ENCODE assay signal across 10 mouse cellular contexts in genomic region chr6:83312514-83312913, GRCm38 (mm10). TPM values are rescaled to one million over a fixed set of nuclear protein-coding genes. Genes with fewer than 3 reads are reported as not detected.
DNase-seq lines count a peak whose midpoint lies in the region; ATAC-seq and TF ChIP-seq lines count a peak whose summit lies in the region.
"Had no signal": no experiment of that assay in that cellular context is flagged by ENCODE, and none has a peak within 500 bp of the region (broad histone marks: within the 10 kb centered on the region; RNA-seq: fewer than 3 reads in every experiment).

No protein-coding gene starts in this region.

- no peak for TF ChIP-seq POLR2A in small intestine, adult 2 months (IDR thresholded peaks at IDR 0.05; ENCODE audit: low read depth, low read length)

- H3K27me3 ChIP-seq in intestine, embryonic 16.5 days (replicated peaks; ENCODE audit: control insufficient read depth, insufficient read depth, low read length): no peaks in the 10 kb centered on the region
- no peaks in the 10 kb centered on the region for H3K27me3 ChIP-seq in small intestine, adult 2 months (ENCODE audit: control insufficient read depth, insufficient read depth, low read length)
- H3K27me3 ChIP-seq: hindbrain, embryonic 12.5 days; limb, embryonic 15.5 days had no signal

- peaks cover 8% of the 10 kb centered on the region; the same call in 1 of the 2 replicates for H3K4me1 ChIP-seq in intestine, embryonic 16.5 days (ENCODE audit: control insufficient read depth, insufficient read depth, low read length)
- H3K4me1 ChIP-seq in small intestine, adult 2 months (ENCODE audit: control insufficient read depth, insufficient read depth, insufficient read length, low read length): peaks cover 10% of the 10 kb centered on the region; the same call in 1 of the 2 replicates

- peak; percentile 18 to 22 for DNase-seq in spleen, postnatal 36 days (ENCODE audit: low spot score in 2 of 2)
- DNase-seq in spleen, postnatal 4 days (ENCODE audit: low spot score in 2 of 2): no peak
- peak; percentile 39 for DNase-seq in adrenal gland, adult 2 months
- DNase-seq in kidney, postnatal 4 days: no peak
- no peak for DNase-seq in left cerebral cortex, postnatal 14 days (ENCODE audit: low spot score in 2 of 2)
- DNase-seq: layer of hippocampus, adult 9-11 months had no signal

- TF ChIP-seq CTCF in small intestine, adult 2 months (IDR thresholded peaks at IDR 0.05; ENCODE audit: extremely low read depth, insufficient read length, insufficient replicate concordance, low read depth, low read length): no peak

- 83% methylated on average over 8 of the region's 8 CpGs for WGBS in intestine, embryonic 16.5 days
- 83% methylated on average over 8 of the region's 8 CpGs for WGBS in small intestine, adult 2 months

- intact Hi-C loops in left cerebral cortex, postnatal 14 days (cut with DNase I): no loop called here

- H3K27ac ChIP-seq in intestine, embryonic 16.5 days (ENCODE audit: low read length): peak overlapping the region; percentile 80; the same call in 1 of the 2 replicates
- H3K27ac ChIP-seq in small intestine, adult 2 months (ENCODE audit: insufficient read depth, low read depth, low read length): peak overlapping the region; percentile 52; the same call in 1 of the 2 replicates
- H3K27ac ChIP-seq: hindbrain, embryonic 12.5 days; limb, embryonic 15.5 days had no signal

- H3K4me2 ChIP-seq in intestine, embryonic 16.5 days (ENCODE audit: low read depth, low read length): no peak overlapping the region
- H3K4me2 ChIP-seq: hindbrain, embryonic 12.5 days; limb, embryonic 15.5 days had no signal

- ATAC-seq in intestine, embryonic 16.5 days: peak; percentile 1; the same call in 1 of the 2 replicates

- H3K36me3 ChIP-seq in intestine, embryonic 16.5 days (ENCODE audit: control insufficient read depth, insufficient read depth, low read length): peaks cover 8% of the 10 kb centered on the region
- peaks cover 1% of the 10 kb centered on the region for H3K36me3 ChIP-seq in small intestine, adult 2 months (ENCODE audit: control insufficient read depth, insufficient read depth, low read length)

- H3K9ac ChIP-seq in intestine, embryonic 16.5 days (ENCODE audit: low read depth, low read length): no peak overlapping the region
- H3K9ac ChIP-seq: hindbrain, embryonic 12.5 days; limb, embryonic 15.5 days had no signal

- H3K4me3 ChIP-seq in intestine, embryonic 16.5 days (ENCODE audit: low read length): no peak overlapping the region
- no peak overlapping the region for H3K4me3 ChIP-seq in small intestine, adult 2 months (ENCODE audit: low read depth, low read length)
- H3K4me3 ChIP-seq: hindbrain, embryonic 12.5 days; limb, embryonic 15.5 days had no signal

- H3K9me3 ChIP-seq in intestine, embryonic 16.5 days (ENCODE audit: control insufficient read depth, low read length): no peaks in the 10 kb centered on the region
- H3K9me3 ChIP-seq: hindbrain, embryonic 12.5 days; limb, embryonic 15.5 days had no signal

RNA-seq across cellular contexts. Expression of gene Mthfd2, which starts 13.2 kb away (rescaled TPM):
- 10 to 100 TPM; 17.8 to 30.8 TPM for total RNA-seq in adrenal gland, adult 2 months (2021)
- polyA plus RNA-seq in adrenal gland, adult 2 months (2012; rRNA removed): 2.5 and 3.8 TPM in 2 replicates
- polyA plus RNA-seq in intestine, embryonic 16.5 days (2015; fragmentation: Nextera tagmentation; extraction: Ambion mirVana): 36.4 and 43.5 TPM in 2 replicates
- polyA plus RNA-seq in small intestine, adult 2 months (2012; rRNA removed): 2.8 and 3.3 TPM in 2 replicates
- total RNA-seq in left cerebral cortex, postnatal 14 days (2021): 1 to 10 TPM; 6.2 to 6.6 TPM

RNA-seq across cellular contexts. Expression of gene Mob1a, which starts 13.3 kb away (rescaled TPM):
- total RNA-seq in adrenal gland, adult 2 months (2021): 10 to 100 TPM; 62.1 to 77.7 TPM
- 44.4 and 52.1 TPM in 2 replicates for polyA plus RNA-seq in adrenal gland, adult 2 months (2012; rRNA removed)
- polyA plus RNA-seq in intestine, embryonic 16.5 days (2015; fragmentation: Nextera tagmentation; extraction: Ambion mirVana): 50.8 and 52.8 TPM in 2 replicates
- 4.1 and 19.5 TPM in 2 replicates for polyA plus RNA-seq in small intestine, adult 2 months (2012; rRNA removed)
- 10 to 100 TPM; 22.0 to 22.4 TPM for total RNA-seq in left cerebral cortex, postnatal 14 days (2021)

RNA-seq across cellular contexts. Expression of gene Bola3, which starts 36.4 kb away (rescaled TPM):
- 100 to 1,000 TPM; 204 to 358 TPM for total RNA-seq in adrenal gland, adult 2 months (2021)
- 303 and 351 TPM in 2 replicates for polyA plus RNA-seq in adrenal gland, adult 2 months (2012; rRNA removed)
- 173 and 186 TPM in 2 replicates for polyA plus RNA-seq in intestine, embryonic 16.5 days (2015; fragmentation: Nextera tagmentation; extraction: Ambion mirVana)
- 4.4 and 7.3 TPM in 2 replicates for polyA plus RNA-seq in small intestine, adult 2 months (2012; rRNA removed)
- 10 to 100 TPM; 41.2 to 45.5 TPM for total RNA-seq in left cerebral cortex, postnatal 14 days (2021)

Comparison
In these comparisons a context has a peak if more than half of its experiments do, and no peak if none do; other contexts are left out.
1. DNase-seq: peak in spleen, postnatal 36 days (2 of 2) and adrenal gland, adult 2 months (single experiment); none in spleen, postnatal 4 days (0 of 2), kidney, postnatal 4 days (0 of 2) and left cerebral cortex, postnatal 14 days (0 of 2).
2. RNA of gene Bola3, which starts 36.4 kb away (polyA plus RNA-seq): 303 to 351 TPM in adrenal gland, adult 2 months and 173 to 186 TPM in intestine, embryonic 16.5 days; 4.4 to 7.3 TPM in small intestine, adult 2 months; every median in the first group is over 10 times any median in the second.